Mouse (Mus musculus) liver, embryonic 11.5 days (tissue): ENCODE data around the gene Pramel6. TPM values are rescaled to one million over a fixed set of nuclear protein-coding genes. Genes with fewer than 3 reads are reported as not detected.
"Not testable (repeated sequence)": the region's sequence is repeated elsewhere in the genome, so short reads cannot be mapped to it uniquely, and the experiment has no call there.

ENCODE experiments used
- ATAC-seq: fragments of 200-750 bp; cut with Nextera tagmentation; replicated peaks from 2 replicates; pipeline ENCODE4 v1.8.0; 2017; ENCODE audit warnings: moderate number of reproducible peaks, mild to moderate bottlenecking, moderate TSS enrichment, moderate library complexity; ENCODE audit not compliant: low FRiP score
- DNase-seq: peaks from one replicate; pipeline ENCODE4 v3.0.0-alpha.2; 2017; ENCODE audit warnings: low spot score
- H3K27ac ChIP-seq: fragments of 300-500 bp; sonication (generic); 2 replicates; pipeline ENCODE4 v1.5.1; 2014; ENCODE audit warnings: mild to moderate bottlenecking, low read depth, low read length, control low read depth
- H3K27me3 ChIP-seq: fragments of 300-500 bp; sonication (generic); replicated peaks from 2 replicates; pipeline ENCODE4 v1.6.1; 2014; ENCODE audit warnings: low read length, mixed read lengths; ENCODE audit not compliant: control insufficient read depth, insufficient read depth
- H3K36me3 ChIP-seq: fragments of 300-500 bp; sonication (generic); 2 replicates; pipeline ENCODE4 v1.6.1; 2014; ENCODE audit warnings: mild to moderate bottlenecking, low read length, moderate library complexity, mixed read lengths; ENCODE audit not compliant: control insufficient read depth, insufficient read depth
- H3K4me1 ChIP-seq: fragments of 300-500 bp; sonication (generic); replicated peaks from 2 replicates; pipeline ENCODE4 v1.6.1; 2014; ENCODE audit warnings: low read length, mixed read lengths; ENCODE audit not compliant: control insufficient read depth, insufficient read depth
- H3K4me2 ChIP-seq: fragments of 300-500 bp; sonication (generic); 2 replicates; pipeline ENCODE4 v1.6.1; 2014; ENCODE audit warnings: mild to moderate bottlenecking, control low read depth, moderate library complexity
- H3K4me3 ChIP-seq: fragments of 300-500 bp; sonication (generic); 2 replicates; pipeline ENCODE4 v1.5.1; 2014; ENCODE audit warnings: low read depth, low read length, control low read depth
- H3K9ac ChIP-seq: fragments of 300-500 bp; sonication (generic); 2 replicates; pipeline ENCODE4 v1.6.1; 2014; ENCODE audit warnings: low read depth, low read length, control low read depth
- H3K9me3 ChIP-seq: fragments of 300-500 bp; sonication (generic); 2 replicates; pipeline ENCODE4 v1.6.1; 2016; ENCODE audit warnings: low read length, inconsistent platforms, mixed read lengths; ENCODE audit not compliant: control insufficient read depth
- WGBS: fragments of 180-500 bp; shearing (Covaris S2); extraction: QIAGEN DNeasy Blood & Tissue Kit; methylation state at CpG from one replicate; pipeline ENCODE4 v1.1.7; 2014; 5-methylcytosine and 5-hydroxymethylcytosine counted together
- polyA plus RNA-seq: library from polyadenylated mRNA; unstranded; fragments of >200 nt; fragmentation: Nextera tagmentation; extraction: Ambion mirVana; gene quantifications from 2 replicates; pipeline ENCODE4 v1.2.1, GENCODE M21; 2014

The Pramel6 gene
- not detected in 2 replicates for polyA plus RNA-seq

DNA sequence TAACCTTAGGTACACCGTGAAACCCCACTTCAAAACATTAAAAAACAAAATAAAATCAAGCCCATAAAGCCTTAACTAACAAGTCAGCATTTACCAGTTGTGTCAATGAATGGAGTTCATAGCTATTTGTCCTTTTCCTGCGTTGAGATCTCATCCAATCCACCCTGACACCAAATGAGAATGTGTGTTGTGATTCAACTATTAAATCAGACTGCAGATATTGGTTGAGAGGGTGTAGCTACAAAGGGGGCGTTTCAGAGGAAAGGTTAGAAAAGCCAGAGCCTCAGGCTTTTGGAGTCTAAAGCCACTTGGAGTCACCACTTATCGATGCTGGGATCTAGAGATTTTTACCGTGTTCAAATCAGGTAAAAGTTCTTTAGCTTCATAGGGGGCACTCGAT lies at the start of gene Pramel6:
Gene Pramel6 (plus strand): TSS at position 301 of the 400 bp plus-strand sequence.
- Histone ChIP-seq H3K27me3 (no peaks in the 10 kb centered on the region), H3K27ac (no peak within 1 kb of the TSS), H3K4me2 (no peak within 1 kb of the TSS), H3K36me3 (no peaks in the 10 kb centered on the region), H3K4me3 (no peak within 1 kb of the TSS), H3K4me1 (no peaks in the 10 kb centered on the region), H3K9ac (no peak within 1 kb of the TSS), H3K9me3 (no peaks in the 10 kb centered on the region)
- ATAC-seq, result no peak
- WGBS, result 82% methylated on average over 6 of the region's 6 CpGs
- DNase-seq, result no peak

DNA sequence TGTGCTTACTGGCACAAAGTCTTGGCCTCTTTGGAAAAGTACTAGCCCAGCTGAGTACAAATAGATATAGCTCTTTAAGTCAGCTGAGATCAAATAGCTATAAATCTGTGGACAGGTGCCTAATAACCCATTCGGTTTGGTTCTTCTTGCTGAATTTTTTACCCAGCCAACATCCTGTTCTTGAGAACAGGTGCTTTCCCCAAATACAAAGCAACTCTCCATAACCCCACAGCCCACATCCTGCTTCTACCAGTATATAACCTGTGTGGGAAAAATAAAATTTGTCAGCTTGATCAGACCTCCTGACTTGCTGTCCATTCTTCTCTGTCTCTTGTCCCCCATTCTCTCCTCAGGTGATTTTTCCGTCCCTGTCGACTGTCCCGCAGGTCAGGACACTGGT lies 44.6 kb upstream of the Pramel6 start:
- 89% methylated on average over 4 of the region's 4 CpGs for WGBS
- H3K9me3 ChIP-seq, result no peaks in the 10 kb centered on the region
- H3K36me3 ChIP-seq, result no peaks in the 10 kb centered on the region
- ATAC-seq, result no peak
- H3K9ac ChIP-seq, result no peak overlapping the region
- H3K27ac ChIP-seq, result no peak overlapping the region
- H3K4me1 ChIP-seq, result no peaks in the 10 kb centered on the region
- H3K27me3 ChIP-seq, result no peaks in the 10 kb centered on the region
- no peak for DNase-seq
- H3K4me2 ChIP-seq, result no peak overlapping the region
- H3K4me3 ChIP-seq, result no peak overlapping the region

DNA sequence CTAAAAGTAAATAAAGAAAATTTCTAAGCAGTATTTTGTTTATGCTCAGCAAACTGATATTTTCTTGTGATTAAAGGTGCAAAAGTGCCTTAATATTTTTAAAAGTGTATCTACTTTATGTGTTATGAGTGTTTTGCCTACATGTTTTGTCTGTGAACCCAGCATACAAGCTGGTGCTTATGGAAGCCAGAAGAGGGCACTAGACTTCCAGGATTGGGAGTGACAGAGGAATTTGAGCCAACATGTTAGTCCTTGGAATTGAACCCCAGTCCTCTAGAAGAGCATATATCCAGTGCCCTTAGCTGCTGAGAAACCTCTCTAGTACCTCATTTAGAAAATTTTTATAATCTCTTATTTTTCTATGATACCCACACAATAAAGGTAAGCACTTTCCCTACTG lies 26.2 kb upstream of the Pramel6 start:
- no peak for DNase-seq
- Histone ChIP-seq H3K9ac (no peak overlapping the region), H3K27me3 (no peaks in the 10 kb centered on the region), H3K9me3 (no peaks in the 10 kb centered on the region), H3K36me3 (no peaks in the 10 kb centered on the region), H3K4me2 (no peak overlapping the region), H3K4me3 (no peak overlapping the region), H3K27ac (no peak overlapping the region), H3K4me1 (no peaks in the 10 kb centered on the region)
- no peak for ATAC-seq

DNA sequence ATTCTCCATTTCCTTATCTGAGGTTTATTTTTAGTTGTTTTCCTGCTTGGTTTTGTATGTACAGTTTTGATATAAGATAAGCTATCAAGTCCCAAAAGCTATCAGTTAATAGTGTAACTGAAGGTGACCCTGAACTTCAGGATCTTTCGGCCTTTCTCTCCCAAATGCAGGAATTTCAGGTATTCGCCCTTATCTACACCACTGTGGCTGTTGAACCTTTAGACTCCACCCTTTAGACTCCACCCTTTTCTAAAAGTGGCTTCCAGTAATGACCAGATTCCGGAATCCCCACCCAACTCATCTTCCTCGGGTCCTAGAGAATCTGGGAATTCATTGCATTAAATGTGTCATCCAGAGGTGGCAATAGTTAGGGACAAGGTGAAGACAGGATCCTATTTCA lies 25.2 kb upstream of the Pramel6 start:
- ATAC-seq (no peak), DNase-seq (no peak)
- no peaks in the 10 kb centered on the region for H3K36me3 ChIP-seq
- no peaks in the 10 kb centered on the region for H3K4me1 ChIP-seq
- no peak overlapping the region for H3K9ac ChIP-seq
- H3K4me3 ChIP-seq, result no peak overlapping the region
- WGBS, result 72% methylated on average over 4 of the region's 4 CpGs
- no peaks in the 10 kb centered on the region for H3K9me3 ChIP-seq
- no peak overlapping the region for H3K4me2 ChIP-seq
- H3K27me3 ChIP-seq, result no peaks in the 10 kb centered on the region
- no peak overlapping the region for H3K27ac ChIP-seq

DNA sequence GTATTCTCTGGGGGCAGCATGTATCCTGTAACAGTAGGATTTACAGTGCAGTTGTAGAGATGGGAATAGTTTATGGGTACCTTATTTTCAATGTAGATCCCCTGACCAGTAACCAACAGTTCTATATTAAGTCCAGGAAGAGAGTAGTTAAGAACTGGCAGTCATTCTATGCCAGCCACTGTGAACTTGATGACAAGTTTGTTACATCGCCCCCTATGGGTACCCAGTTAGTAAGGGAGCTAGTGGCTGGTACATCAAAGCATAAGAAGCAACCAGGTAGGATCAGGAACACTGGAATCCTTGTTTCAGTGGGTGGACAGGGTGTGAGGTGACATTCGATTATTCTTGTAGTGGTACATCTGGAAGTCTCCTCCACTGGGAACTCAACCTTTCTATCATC lies 24.1 kb upstream of the Pramel6 start:
- DNase-seq (no peak), ATAC-seq (no peak)
- Histone ChIP-seq H3K4me2 (no peak overlapping the region), H3K27ac (no peak overlapping the region), H3K27me3 (no peaks in the 10 kb centered on the region), H3K4me1 (no peaks in the 10 kb centered on the region), H3K36me3 (no peaks in the 10 kb centered on the region), H3K9me3 (no peaks in the 10 kb centered on the region), H3K4me3 (no peak overlapping the region), H3K9ac (no peak overlapping the region)
- WGBS, result 74% methylated on average over 2 of the region's 2 CpGs

DNA sequence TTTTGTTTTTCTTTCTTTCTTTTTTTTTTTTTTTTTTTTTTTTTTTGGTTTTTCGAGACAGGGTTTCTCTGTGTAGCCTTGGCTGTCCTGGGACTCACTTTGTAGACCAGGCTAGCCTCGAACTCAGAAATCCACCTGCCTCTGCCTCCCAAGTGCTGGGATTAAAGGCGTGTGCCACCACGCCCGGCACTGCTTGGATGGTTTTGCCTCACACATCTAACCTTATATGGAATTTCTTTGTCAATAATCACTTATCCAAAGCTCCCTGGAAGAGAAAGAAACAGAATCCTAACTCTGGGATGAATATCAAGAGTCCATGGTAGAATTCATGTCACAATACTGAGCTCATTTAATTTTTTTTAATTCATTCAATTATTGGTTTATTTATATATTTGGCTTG lies 9.4 kb upstream of the Pramel6 start, which contains the start of gene Pramel7:
Gene Pramel7 (minus strand): TSS at position 101 of the 400 bp plus-strand sequence.
- DNase-seq, H3K36me3 ChIP-seq, H3K4me2 ChIP-seq, H3K27me3 ChIP-seq, H3K27ac ChIP-seq, H3K9ac ChIP-seq, H3K4me3 ChIP-seq, ATAC-seq, H3K9me3 ChIP-seq, H3K4me1 ChIP-seq: not testable (repeated sequence)
- WGBS, result 91% methylated on average over 3 of the region's 5 CpGs

DNA sequence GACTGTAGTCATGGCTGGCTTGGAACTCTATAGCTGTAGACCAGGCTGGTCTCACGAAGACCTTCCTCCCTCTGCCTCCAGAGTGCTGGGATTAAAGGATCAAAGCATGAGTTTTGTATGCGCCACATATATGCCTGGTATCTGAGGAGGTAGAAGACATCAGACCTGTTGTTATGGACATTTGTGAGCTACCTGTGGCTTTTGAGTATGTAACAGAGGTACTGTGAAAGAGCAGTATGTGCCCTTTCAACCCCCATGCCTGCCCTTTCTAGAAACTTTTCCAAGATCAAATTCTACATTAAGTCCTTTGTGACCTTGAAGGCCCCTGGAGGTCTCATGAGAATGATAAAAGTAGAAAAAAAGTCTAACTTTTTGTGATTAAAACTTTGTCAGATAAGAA lies 8.7 kb downstream of the Pramel6 start:
- 91% methylated on average over 2 of the region's 2 CpGs for WGBS

DNA sequence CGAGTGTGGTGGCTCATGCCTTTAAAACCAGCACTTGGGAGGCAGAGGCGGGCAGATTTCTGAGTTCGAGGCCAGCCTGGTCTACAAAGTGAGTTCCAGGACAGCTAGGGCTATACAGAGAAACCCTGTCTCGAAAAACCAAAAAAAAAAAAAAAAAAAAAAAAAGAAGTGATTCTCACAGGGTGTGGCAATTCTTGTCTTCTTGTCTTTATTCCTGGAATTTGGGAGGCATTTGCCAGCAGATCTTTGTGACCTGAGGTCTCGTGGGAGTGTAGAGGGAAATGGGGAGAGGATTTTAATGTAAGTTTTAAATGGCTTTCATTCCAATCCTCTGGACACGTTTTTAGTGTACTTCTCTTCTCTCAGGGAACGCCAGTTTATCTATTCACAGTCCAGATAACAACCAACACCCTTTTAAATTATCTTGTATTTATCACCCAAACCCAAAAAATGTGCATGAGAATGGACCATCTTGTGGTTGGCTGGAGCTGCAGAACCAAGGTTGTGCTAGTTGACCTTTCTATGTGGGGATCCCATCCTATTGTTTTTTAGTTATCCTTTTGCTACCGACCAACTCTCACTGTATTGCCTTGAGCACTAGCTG lies 9.2 kb downstream of the Pramel6 start:
- ATAC-seq, result no peak
- no peaks in the 10 kb centered on the region; the same call in 1 of the 2 replicates for H3K9me3 ChIP-seq
- H3K4me3 ChIP-seq, result no peak overlapping the region
- WGBS, result 73% methylated on average over 7 of the region's 8 CpGs
- no peak overlapping the region for H3K9ac ChIP-seq
- no peaks in the 10 kb centered on the region for H3K27me3 ChIP-seq
- DNase-seq, result no peak
- no peaks in the 10 kb centered on the region for H3K4me1 ChIP-seq
- H3K4me2 ChIP-seq, result no peak overlapping the region
- H3K27ac ChIP-seq, result no peak overlapping the region
- H3K36me3 ChIP-seq, result no peaks in the 10 kb centered on the region

More for the DNA sequence above, 8.7 kb downstream of the Pramel6 start:
- H3K4me1 ChIP-seq, result no peaks in the 10 kb centered on the region
- DNase-seq (no peak), ATAC-seq (no peak)
- no peak overlapping the region for H3K9ac ChIP-seq
- H3K27me3 ChIP-seq, result no peaks in the 10 kb centered on the region
- no peak overlapping the region for H3K4me3 ChIP-seq
- no peak overlapping the region for H3K4me2 ChIP-seq
- H3K27ac ChIP-seq, result no peak overlapping the region
- H3K36me3 ChIP-seq, result no peaks in the 10 kb centered on the region
- no peaks in the 10 kb centered on the region; the same call in 1 of the 2 replicates for H3K9me3 ChIP-seq

DNA sequence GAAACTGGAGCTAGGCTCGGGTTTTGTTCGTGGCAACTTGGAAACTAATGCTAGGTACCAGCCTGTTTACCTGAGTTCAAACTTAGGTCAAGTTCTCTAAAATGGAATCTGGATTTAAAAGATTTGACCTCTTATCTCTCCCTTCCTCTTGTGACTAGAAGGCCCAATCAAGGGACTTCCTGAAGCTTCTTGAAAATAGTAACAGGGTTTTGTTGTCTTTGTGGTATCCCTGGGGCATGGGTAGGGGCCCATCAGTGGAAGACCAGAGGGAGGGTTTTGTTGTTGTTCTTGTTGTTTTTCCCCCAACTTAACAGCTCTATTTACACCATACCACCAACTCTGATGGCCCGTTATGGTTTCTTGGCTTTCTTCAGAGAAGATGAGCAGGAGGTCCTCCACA lies 10.2 kb downstream of the Pramel6 start:
- 81% methylated on average over 3 of the region's 3 CpGs for WGBS

More for the DNA sequence above, 10.2 kb downstream of the Pramel6 start:
- H3K9ac ChIP-seq, result no peak overlapping the region
- H3K4me3 ChIP-seq, result no peak overlapping the region
- ATAC-seq (no peak), DNase-seq (no peak)
- no peak overlapping the region for H3K4me2 ChIP-seq
- H3K4me1 ChIP-seq, result no peaks in the 10 kb centered on the region
- H3K27ac ChIP-seq, result no peak overlapping the region
- H3K36me3 ChIP-seq, result no peaks in the 10 kb centered on the region
- H3K27me3 ChIP-seq, result no peaks in the 10 kb centered on the region
- H3K9me3 ChIP-seq, result no peaks in the 10 kb centered on the region; the same call in 1 of the 2 replicates
